In genomic region chr13:43199749-43200148, GRCm38 (mm10) we compare ENCODE assay signal across 9 mouse cellular contexts. TPM values are rescaled to one million over a fixed set of nuclear protein-coding genes. Genes with fewer than 3 reads are reported as not detected.
DNase-seq lines count a peak whose midpoint lies in the region; ATAC-seq and TF ChIP-seq lines count a peak whose summit lies in the region.
"Had no signal": no experiment of that assay in that cellular context is flagged by ENCODE, and none has a peak within 500 bp of the region (broad histone marks: within the 10 kb centered on the region; RNA-seq: fewer than 3 reads in every experiment).

No protein-coding gene starts in this region.

- H3K4me3 ChIP-seq in forebrain, postnatal 0 days (ENCODE audit: low read depth, low read length), result no peak overlapping the region
- no peak overlapping the region for H3K4me3 ChIP-seq in forebrain, embryonic 15.5 days
- H3K4me3 ChIP-seq in midbrain, postnatal 0 days (ENCODE audit: low read depth, low read length), result no peak overlapping the region
- H3K4me3 ChIP-seq in midbrain, embryonic 15.5 days, result no peak overlapping the region
- H3K4me3 ChIP-seq: limb, embryonic 12.5 days had no signal

- ATAC-seq in forebrain, postnatal 0 days, result no peak
- no peak for ATAC-seq in forebrain, embryonic 15.5 days (replicated peaks)
- no peak for ATAC-seq in midbrain, postnatal 0 days (ENCODE audit: low FRiP score)
- ATAC-seq in midbrain, embryonic 15.5 days (replicated peaks), result no peak

- WGBS in forebrain, postnatal 0 days, result 71% methylated on average over 5 of the region's 5 CpGs
- WGBS in forebrain, embryonic 15.5 days, result 71% methylated on average over 5 of the region's 5 CpGs
- WGBS in midbrain, postnatal 0 days, result 73% methylated on average over 5 of the region's 5 CpGs
- 76% methylated on average over 5 of the region's 5 CpGs for WGBS in midbrain, embryonic 15.5 days

- H3K4me2 ChIP-seq in forebrain, postnatal 0 days (ENCODE audit: low read depth), result no peak overlapping the region
- H3K4me2 ChIP-seq in forebrain, embryonic 15.5 days (replicated peaks), result no peak overlapping the region
- H3K4me2 ChIP-seq in midbrain, postnatal 0 days (ENCODE audit: low read depth, low read length, poor library complexity, severe bottlenecking), result no peak overlapping the region
- H3K4me2 ChIP-seq in midbrain, embryonic 15.5 days, result no peak overlapping the region
- H3K4me2 ChIP-seq: limb, embryonic 12.5 days had no signal

- no peaks in the 10 kb centered on the region for H3K4me1 ChIP-seq in forebrain, postnatal 0 days (ENCODE audit: insufficient read depth)
- H3K4me1 ChIP-seq in forebrain, embryonic 15.5 days, result no peaks in the 10 kb centered on the region
- no peaks in the 10 kb centered on the region for H3K4me1 ChIP-seq in midbrain, postnatal 0 days (ENCODE audit: insufficient read depth, low read length)
- no peaks in the 10 kb centered on the region for H3K4me1 ChIP-seq in midbrain, embryonic 15.5 days
- H3K4me1 ChIP-seq: limb, embryonic 12.5 days had no signal

- H3K9me3 ChIP-seq in forebrain, postnatal 0 days (ENCODE audit: low read length), result no peaks in the 10 kb centered on the region
- H3K9me3 ChIP-seq in forebrain, embryonic 15.5 days, result no peaks in the 10 kb centered on the region
- no peaks in the 10 kb centered on the region for H3K9me3 ChIP-seq in midbrain, postnatal 0 days (ENCODE audit: low read length)
- H3K9me3 ChIP-seq in midbrain, embryonic 15.5 days, result no peaks in the 10 kb centered on the region
- H3K9me3 ChIP-seq: limb, embryonic 12.5 days had no signal

- no peaks in the 10 kb centered on the region for H3K27me3 ChIP-seq in forebrain, postnatal 0 days (ENCODE audit: insufficient read depth, low read length)
- no peaks in the 10 kb centered on the region for H3K27me3 ChIP-seq in forebrain, embryonic 15.5 days
- H3K27me3 ChIP-seq in midbrain, postnatal 0 days (ENCODE audit: insufficient read depth, low read length), result no peaks in the 10 kb centered on the region
- no peaks in the 10 kb centered on the region for H3K27me3 ChIP-seq in midbrain, embryonic 15.5 days (replicated peaks)
- H3K27me3 ChIP-seq: limb, embryonic 12.5 days had no signal

- no peak for DNase-seq in forebrain, postnatal 0 days
- no peak for DNase-seq in midbrain, postnatal 0 days (ENCODE audit: low spot score)
- peak; percentile 73 for DNase-seq in cerebellum, adult 9-10 months
- peak; percentile 65 for DNase-seq in lung, postnatal 14 days
- DNase-seq in urinary bladder, postnatal 4 days (ENCODE audit: low spot score in 2 of 2), result no peak
- no peak for DNase-seq in embryo, embryonic 10 days (ENCODE audit: low spot score)

- H3K36me3 ChIP-seq in forebrain, postnatal 0 days (ENCODE audit: insufficient read depth), result peaks cover 4% of the 10 kb centered on the region
- H3K36me3 ChIP-seq in forebrain, embryonic 15.5 days, result peaks cover 3% of the 10 kb centered on the region; the same call in 1 of the 2 replicates
- peaks cover 5% of the 10 kb centered on the region for H3K36me3 ChIP-seq in midbrain, postnatal 0 days (ENCODE audit: insufficient read depth, low read length)
- no peaks in the 10 kb centered on the region for H3K36me3 ChIP-seq in midbrain, embryonic 15.5 days (replicated peaks)
- H3K36me3 ChIP-seq: limb, embryonic 12.5 days had no signal

- TF ChIP-seq CTCF in forebrain, postnatal 0 days (IDR thresholded peaks at IDR 0.05; ENCODE audit: low read depth), result peak; percentile 60
- TF ChIP-seq CTCF in midbrain, postnatal 0 days (IDR thresholded peaks at IDR 0.05), result peak; percentile 67

- no peak overlapping the region for H3K9ac ChIP-seq in forebrain, postnatal 0 days
- no peak overlapping the region for H3K9ac ChIP-seq in forebrain, embryonic 15.5 days (replicated peaks)
- H3K9ac ChIP-seq in midbrain, postnatal 0 days (replicated peaks; ENCODE audit: low read length, poor library complexity, severe bottlenecking), result no peak overlapping the region
- no peak overlapping the region for H3K9ac ChIP-seq in midbrain, embryonic 15.5 days
- H3K9ac ChIP-seq: limb, embryonic 12.5 days had no signal

- no peak overlapping the region for H3K27ac ChIP-seq in forebrain, postnatal 0 days (ENCODE audit: low read depth, low read length)
- no peak overlapping the region for H3K27ac ChIP-seq in forebrain, embryonic 15.5 days (replicated peaks)
- no peak overlapping the region for H3K27ac ChIP-seq in midbrain, postnatal 0 days (ENCODE audit: low read depth, low read length)
- no peak overlapping the region for H3K27ac ChIP-seq in midbrain, embryonic 15.5 days
- H3K27ac ChIP-seq: limb, embryonic 12.5 days had no signal

RNA-seq across cellular contexts. Expression of gene Tbc1d7, which starts 28.4 kb away (rescaled TPM):
- total RNA-seq in forebrain, postnatal 0 days (2014; rRNA removed), result 40.0 and 41.6 TPM in 2 replicates
- polyA plus RNA-seq in forebrain, postnatal 0 days (2015; fragmentation: Nextera tagmentation; extraction: Ambion mirVana), result 69.0 and 84.8 TPM in 2 replicates
- polyA plus RNA-seq in forebrain, embryonic 15.5 days (2015; fragmentation: Nextera tagmentation; extraction: Ambion mirVana), result 79.1 and 79.9 TPM in 2 replicates
- 30.8 and 48.9 TPM in 2 replicates for total RNA-seq in midbrain, postnatal 0 days (2014; rRNA removed)
- polyA plus RNA-seq in midbrain, postnatal 0 days (2015; fragmentation: Nextera tagmentation; extraction: Ambion mirVana), result 85.9 and 94.3 TPM in 2 replicates
- 84.9 and 93.0 TPM in 2 replicates for polyA plus RNA-seq in midbrain, embryonic 15.5 days (2015; fragmentation: Nextera tagmentation; extraction: Ambion mirVana)

Comparison
In these comparisons a context has a peak if more than half of its experiments do, and no peak if none do; other contexts are left out.
1. DNase-seq: peak in cerebellum, adult 9-10 months (single experiment) and lung, postnatal 14 days (single experiment); none in forebrain, postnatal 0 days (single experiment), midbrain, postnatal 0 days (single experiment), urinary bladder, postnatal 4 days (0 of 2) and embryo, embryonic 10 days (single experiment).